Mouse (Mus musculus) forebrain, embryonic 16.5 days (tissue): ENCODE data around the gene Mgll. TPM values are rescaled to one million over a fixed set of nuclear protein-coding genes. Genes with fewer than 3 reads are reported as not detected.

Source experiments
- ATAC-seq: fragments of 200-750 bp; cut with Nextera tagmentation; 2 replicates; pipeline ENCODE4 v1.8.0; 2017; ENCODE audit warnings: mild to moderate bottlenecking, moderate library complexity
- H3K27ac ChIP-seq: fragments of 300-500 bp; sonication (generic); 2 replicates; pipeline ENCODE4 v1.5.1; 2014; ENCODE audit warnings: low read length, control low read depth
- H3K27me3 ChIP-seq: fragments of 300-500 bp; sonication (generic); replicated peaks from 2 replicates; pipeline ENCODE4 v1.6.1; 2014; ENCODE audit warnings: low read length; ENCODE audit not compliant: control insufficient read depth, insufficient read depth
- H3K36me3 ChIP-seq: fragments of 300-500 bp; sonication (generic); 2 replicates; pipeline ENCODE4 v1.6.1; 2014; ENCODE audit not compliant: control insufficient read depth, insufficient read depth
- H3K4me1 ChIP-seq: fragments of 300-500 bp; sonication (generic); replicated peaks from 2 replicates; pipeline ENCODE4 v1.6.1; 2014; ENCODE audit warnings: low read length; ENCODE audit not compliant: control insufficient read depth, insufficient read depth
- H3K4me2 ChIP-seq: fragments of 300-500 bp; sonication (generic); 2 replicates; pipeline ENCODE4 v1.6.1; 2014; ENCODE audit warnings: mild to moderate bottlenecking, low read length, control low read depth
- H3K4me3 ChIP-seq: fragments of 300-500 bp; sonication (generic); replicated peaks from 2 replicates; pipeline ENCODE4 v1.5.1; 2014; ENCODE audit warnings: mild to moderate bottlenecking, low read length, control low read depth
- H3K9ac ChIP-seq: fragments of 300-500 bp; sonication (generic); replicated peaks from 2 replicates; pipeline ENCODE4 v1.6.1; 2014; ENCODE audit warnings: low read depth, low read length, control low read depth
- H3K9me3 ChIP-seq: fragments of 300-500 bp; sonication (generic); 2 replicates; pipeline ENCODE4 v1.6.1; 2016; ENCODE audit warnings: low read length; ENCODE audit not compliant: control insufficient read depth
- WGBS: fragments of 180-500 bp; shearing (Covaris S2); extraction: QIAGEN DNeasy Blood & Tissue Kit; methylation state at CpG from one replicate; pipeline ENCODE4 v1.1.7; 2014; 5-methylcytosine and 5-hydroxymethylcytosine counted together
- polyA plus RNA-seq: library from polyadenylated mRNA; unstranded; fragments of >200 nt; fragmentation: Nextera tagmentation; extraction: Ambion mirVana; gene quantifications from 2 replicates; pipeline ENCODE4 v1.2.1, GENCODE M21; 2015

Mgll gene
- polyA plus RNA-seq, 1 experiment from 2014 or later, result 35.2 TPM

DNA sequence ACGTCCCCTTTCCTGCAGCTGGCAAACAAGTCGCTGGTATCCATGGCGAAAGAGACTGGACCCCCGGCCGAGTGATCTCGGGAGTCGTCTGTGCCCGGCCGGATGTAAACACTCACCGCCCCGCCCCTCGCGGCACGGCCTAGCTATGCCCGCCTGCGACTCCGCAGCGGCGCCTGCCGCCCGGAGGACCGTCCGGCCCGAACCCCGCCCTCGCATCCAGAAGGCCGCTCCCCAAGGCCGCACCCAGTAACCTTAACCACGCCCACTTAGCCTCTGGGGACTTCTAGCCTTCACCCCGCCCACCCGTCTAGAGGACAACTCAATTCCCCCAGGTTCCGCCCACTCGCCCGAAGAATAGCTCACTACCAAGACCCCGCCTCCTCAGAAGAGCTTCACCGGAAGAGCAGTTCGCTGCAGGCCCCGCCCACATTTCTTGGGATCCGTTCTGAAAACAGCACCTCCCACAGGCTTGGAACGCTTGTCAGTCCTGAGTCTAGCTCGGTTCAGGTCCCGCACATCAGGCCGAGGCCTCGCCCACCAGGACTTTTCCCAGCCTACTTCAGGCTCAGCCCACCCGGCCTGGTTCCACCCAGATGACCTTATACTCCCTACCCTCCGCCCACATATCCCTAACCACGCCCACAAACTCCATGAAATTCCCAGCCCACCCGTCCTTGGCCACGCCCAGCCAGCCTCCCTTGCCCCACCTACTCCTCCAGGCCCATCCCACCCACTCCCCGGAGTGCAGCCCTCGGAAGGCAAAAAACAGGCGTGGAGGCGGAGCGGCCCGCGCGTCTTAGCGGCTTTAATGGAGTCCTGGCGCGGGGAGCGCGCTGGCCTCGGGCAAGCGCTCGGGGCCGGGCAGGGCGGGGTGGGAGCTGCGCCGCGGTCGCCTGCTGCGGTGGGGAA is 117.8 kb downstream of the Mgll start, which contains the start of gene Abtb1:
TSS of gene Abtb1 (minus strand) at position 204 of the 909 bp plus-strand sequence.
- peak within 1 kb of the TSS; percentile 66 for H3K27ac ChIP-seq
- WGBS, result under 1% methylated on average over 72 of the region's 72 CpGs
- H3K4me1 ChIP-seq, result peaks cover 20% of the 10 kb centered on the region
- no peaks in the 10 kb centered on the region for H3K9me3 ChIP-seq
- peaks cover 22% of the 10 kb centered on the region for H3K36me3 ChIP-seq
- H3K4me2 ChIP-seq, result peak within 1 kb of the TSS; percentile 97
- H3K27me3 ChIP-seq, result no peaks in the 10 kb centered on the region
- peak within 1 kb of the TSS; percentile 85 for H3K9ac ChIP-seq
- H3K4me3 ChIP-seq, result peak within 1 kb of the TSS; percentile 81
- peak; percentile 93 for ATAC-seq

DNA sequence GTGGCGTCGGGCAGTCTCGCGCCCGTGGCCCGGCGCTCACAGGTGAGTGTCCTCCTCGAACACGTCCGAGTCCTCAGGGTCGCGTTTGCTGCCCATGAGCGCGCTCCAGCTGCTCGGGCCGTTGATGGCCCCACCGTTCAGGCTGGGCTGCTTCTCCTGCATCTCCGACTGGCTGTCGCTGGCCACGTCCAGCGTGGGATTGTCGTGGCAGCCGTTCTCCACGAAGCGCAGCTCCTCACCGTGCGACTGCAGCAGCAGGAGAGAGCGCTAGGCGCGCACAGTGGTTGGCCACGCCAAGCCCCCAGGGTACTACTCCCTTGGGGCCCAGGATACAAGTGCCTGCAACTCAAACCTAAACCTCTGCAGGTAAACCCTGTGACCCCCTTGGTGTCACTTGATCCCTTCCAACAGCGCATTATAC is 118.5 kb downstream of the Mgll start:
- ATAC-seq, result peak; percentile 5
- Histone ChIP-seq H3K27ac (peak overlapping the region; percentile 66), H3K9me3 (no peaks in the 10 kb centered on the region), H3K4me1 (peaks cover 20% of the 10 kb centered on the region), H3K9ac (peak overlapping the region; percentile 53), H3K4me3 (peak overlapping the region; percentile 81), H3K4me2 (peak overlapping the region; percentile 97), H3K27me3 (no peaks in the 10 kb centered on the region), H3K36me3 (peaks cover 27% of the 10 kb centered on the region)
- WGBS, result 2% methylated on average over 32 of the region's 32 CpGs

DNA sequence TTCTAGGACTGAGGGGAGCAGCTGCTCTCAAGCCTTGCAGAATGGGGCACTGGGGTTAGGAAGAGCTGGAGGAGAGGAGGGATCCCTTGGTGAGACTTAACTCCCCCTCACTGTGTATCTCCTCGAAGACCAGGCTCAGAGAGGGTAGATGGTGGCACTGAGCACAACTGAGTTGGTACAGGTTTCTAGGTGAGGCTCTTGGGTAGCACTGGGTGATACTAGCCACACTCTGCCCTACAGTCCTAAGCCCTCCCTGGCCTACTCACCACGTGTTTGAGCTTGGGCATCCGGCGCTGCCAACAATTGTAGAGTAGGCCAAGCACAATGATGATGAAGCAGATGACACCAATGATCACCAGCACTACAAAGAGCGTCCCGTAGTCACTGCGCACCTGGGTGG is 119.0 kb downstream of the Mgll start:
- 74% methylated on average over 7 of the region's 7 CpGs for WGBS
- H3K4me3 ChIP-seq, result peak overlapping the region; percentile 81; the same call in 1 of the 2 replicates
- H3K4me2 ChIP-seq, result peak overlapping the region; percentile 97; the same call in 1 of the 2 replicates

DNA sequence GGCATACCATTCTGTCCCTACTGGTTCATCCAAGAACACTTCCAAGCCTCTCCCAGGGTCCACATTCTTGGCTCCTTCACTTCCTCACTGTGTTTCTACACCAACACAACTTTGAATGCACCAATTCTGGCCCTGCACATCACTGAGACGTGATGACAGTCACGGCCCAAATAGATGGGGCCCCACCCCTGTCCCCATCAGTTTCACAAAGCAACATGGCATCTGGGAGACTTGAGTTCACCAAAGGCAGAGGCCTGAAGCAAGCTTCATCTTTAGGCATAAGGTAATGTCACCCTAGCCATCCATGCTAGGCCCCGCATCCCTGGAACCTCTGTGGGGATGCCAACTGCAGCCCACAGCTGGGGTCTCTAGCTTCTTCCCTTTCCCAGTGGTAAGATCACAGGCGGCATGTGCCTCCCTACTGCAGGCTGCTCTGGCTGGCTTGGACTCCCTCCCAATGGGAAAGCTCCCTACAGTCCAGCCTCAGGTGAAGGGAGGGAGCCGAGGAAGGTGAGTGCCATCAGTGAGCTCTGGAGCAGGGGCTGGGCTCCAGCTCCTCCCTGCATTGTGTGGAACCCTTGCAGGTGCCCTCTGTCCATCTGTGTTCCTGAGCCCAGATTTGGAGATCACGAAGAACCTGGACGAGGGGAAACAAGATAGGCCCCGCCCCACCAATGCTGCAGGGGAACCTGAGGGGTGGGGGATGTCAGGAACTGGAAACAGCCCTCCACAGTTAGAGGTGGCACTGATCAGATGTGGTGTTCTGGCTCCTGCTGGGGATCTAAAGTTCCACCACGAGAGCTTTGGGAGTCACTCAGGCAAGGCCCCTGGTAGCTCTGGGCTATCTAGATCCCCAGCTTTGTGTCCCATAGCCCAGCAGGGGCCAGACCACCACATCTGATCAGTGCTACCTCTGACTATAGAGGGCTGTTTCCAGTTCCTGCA is 119.8 kb downstream of the Mgll start:
- Histone ChIP-seq H3K4me2 (no peak overlapping the region), H3K9me3 (no peaks in the 10 kb centered on the region), H3K36me3 (peaks cover 27% of the 10 kb centered on the region), H3K4me3 (no peak overlapping the region), H3K27ac (no peak overlapping the region), H3K27me3 (no peaks in the 10 kb centered on the region), H3K9ac (no peak overlapping the region), H3K4me1 (peaks cover 20% of the 10 kb centered on the region)
- no peak for ATAC-seq
- whole genome bisulfite sequencing, result 80% methylated on average over 9 of the region's 9 CpGs

More for the DNA sequence above, 119.0 kb downstream of the Mgll start:
- no peaks in the 10 kb centered on the region for H3K9me3 ChIP-seq
- no peak overlapping the region; the same call in 1 of the 2 replicates for H3K27ac ChIP-seq
- peaks cover 27% of the 10 kb centered on the region for H3K36me3 ChIP-seq
- H3K4me1 ChIP-seq, result peaks cover 20% of the 10 kb centered on the region
- no peak for ATAC-seq
- H3K27me3 ChIP-seq, result no peaks in the 10 kb centered on the region
- no peak overlapping the region; the same call in 1 of the 2 replicates for H3K9ac ChIP-seq

DNA sequence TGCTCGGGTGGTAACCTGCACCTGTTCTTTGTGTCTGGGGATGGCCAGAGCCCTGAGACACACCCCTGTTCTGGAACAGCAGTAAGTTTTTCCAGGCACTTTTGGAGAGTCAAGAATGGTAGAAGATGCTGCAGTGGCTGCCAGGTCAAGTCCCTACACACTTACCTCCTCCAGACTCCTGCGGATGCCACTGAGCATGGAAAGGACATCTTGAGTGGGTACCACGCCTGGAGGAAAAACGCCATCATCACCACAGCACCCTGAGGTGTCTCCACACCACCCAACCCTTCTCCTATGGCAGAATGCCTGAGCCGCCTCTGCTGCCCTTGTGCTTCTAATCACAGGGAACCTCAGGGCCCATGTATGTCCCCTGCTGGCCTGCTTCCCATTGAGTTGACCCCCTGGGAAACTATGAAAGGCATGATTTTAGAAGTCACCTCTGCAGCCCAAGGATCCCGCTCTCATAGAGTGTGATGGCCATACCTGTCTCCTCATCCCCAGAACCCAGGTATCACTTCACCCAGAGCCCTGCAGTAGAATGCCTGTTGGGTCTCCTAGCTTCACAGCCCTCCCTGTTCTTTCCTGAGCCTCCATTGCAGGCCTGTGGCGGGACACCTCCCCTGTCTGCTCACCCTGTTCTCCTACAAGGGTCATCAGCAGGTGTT is 120.8 kb downstream of the Mgll start:
- Histone ChIP-seq H3K4me2 (no peak overlapping the region), H3K9me3 (no peaks in the 10 kb centered on the region), H3K9ac (no peak overlapping the region), H3K27ac (no peak overlapping the region), H3K36me3 (peaks cover 26% of the 10 kb centered on the region), H3K4me1 (peaks cover 19% of the 10 kb centered on the region), H3K4me3 (no peak overlapping the region), H3K27me3 (no peaks in the 10 kb centered on the region)
- WGBS, result 86% methylated on average over 7 of the region's 7 CpGs
- ATAC-seq, result no peak

DNA sequence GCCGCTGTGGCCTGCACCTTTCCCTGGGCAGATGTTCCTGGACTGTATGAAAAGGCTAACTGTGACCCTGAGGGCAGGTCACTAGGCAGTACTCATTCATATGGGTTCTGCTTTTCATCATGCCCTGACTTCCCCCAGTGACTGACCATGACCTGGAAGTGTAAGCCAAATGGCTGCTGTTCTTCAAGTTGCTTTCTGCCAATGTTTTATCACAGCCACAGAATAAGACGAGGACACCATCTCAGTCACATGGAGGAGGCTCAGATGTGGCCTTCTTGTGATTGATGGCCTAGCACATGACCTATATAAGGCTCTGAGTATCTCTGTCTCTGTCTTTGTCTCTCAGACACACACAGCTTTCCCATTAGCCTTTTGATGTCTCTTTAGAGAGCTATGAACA is 123.4 kb downstream of the Mgll start:
- Histone ChIP-seq H3K4me3 (no peak overlapping the region), H3K9me3 (no peaks in the 10 kb centered on the region), H3K36me3 (peaks cover 34% of the 10 kb centered on the region), H3K27ac (no peak overlapping the region), H3K9ac (no peak overlapping the region), H3K4me2 (no peak overlapping the region), H3K27me3 (no peaks in the 10 kb centered on the region), H3K4me1 (peaks cover 7% of the 10 kb centered on the region)
- ATAC-seq, result no peak
- WGBS, result 77% methylated on average over 2 of the region's 2 CpGs

DNA sequence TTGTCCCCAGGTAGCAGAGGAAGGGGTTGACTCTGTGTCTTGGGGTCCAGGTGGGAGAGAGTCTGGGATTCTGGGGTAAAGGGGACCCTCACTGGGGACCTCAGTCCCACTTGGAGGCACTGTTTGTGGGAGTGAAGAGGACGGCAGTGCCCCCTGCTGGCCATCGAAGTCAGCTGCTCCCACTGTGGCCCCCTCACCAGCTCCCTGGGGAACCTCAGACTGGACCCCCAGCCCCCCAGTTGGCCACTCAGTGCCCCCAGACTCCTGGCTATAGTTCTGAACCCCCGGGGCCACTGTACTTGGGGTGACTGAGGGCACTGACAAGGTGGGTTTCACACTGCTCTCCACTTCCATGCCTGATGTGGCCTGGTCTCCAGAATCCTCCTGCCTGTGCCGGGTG is 125.1 kb downstream of the Mgll start:
- Histone ChIP-seq H3K27ac (no peak overlapping the region), H3K27me3 (no peaks in the 10 kb centered on the region), H3K4me2 (no peak overlapping the region), H3K4me3 (no peak overlapping the region), H3K9ac (no peak overlapping the region), H3K36me3 (peaks cover 34% of the 10 kb centered on the region), H3K4me1 (no peaks in the 10 kb centered on the region), H3K9me3 (no peaks in the 10 kb centered on the region)
- no peak for ATAC-seq
- WGBS, result 45% methylated on average over 4 of the region's 4 CpGs

DNA sequence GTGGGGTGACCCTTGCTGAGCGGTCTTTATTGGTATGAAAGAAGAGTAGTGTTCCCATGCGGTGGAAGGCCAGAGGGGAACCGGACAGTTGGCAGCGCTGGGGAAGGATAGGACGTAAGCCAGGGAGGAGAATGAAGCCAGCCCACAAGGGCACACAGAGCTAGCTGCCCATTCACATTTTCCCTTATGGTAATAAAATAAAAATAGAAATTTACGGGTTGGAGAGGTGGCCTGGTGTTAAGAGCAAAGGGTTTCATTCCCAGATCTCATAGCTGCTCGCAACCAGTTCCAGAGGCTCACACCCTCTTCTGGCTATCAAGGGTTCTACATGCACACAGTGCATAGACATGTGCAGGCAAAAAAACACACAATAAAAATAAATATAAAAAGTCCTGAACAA is 125.8 kb downstream of the Mgll start:
- Histone ChIP-seq H3K9ac (no peak overlapping the region), H3K27me3 (no peaks in the 10 kb centered on the region), H3K9me3 (no peaks in the 10 kb centered on the region), H3K36me3 (peaks cover 34% of the 10 kb centered on the region), H3K4me3 (no peak overlapping the region), H3K27ac (no peak overlapping the region), H3K4me2 (no peak overlapping the region), H3K4me1 (no peaks in the 10 kb centered on the region)
- whole genome bisulfite sequencing, result 91% methylated on average over 7 of the region's 7 CpGs
- no peak for ATAC-seq
